Mouse (Mus musculus) gastrocnemius, adult 18-20 months (tissue): ENCODE data around the gene Dus2. TPM values are rescaled to one million over a fixed set of nuclear protein-coding genes. Genes with fewer than 3 reads are reported as not detected.

Experiments
- DNase-seq: peaks from one replicate; pipeline ENCODE4 v3.0.0; 2021; ENCODE audit warnings: low spot score
- long read RNA-seq, 2 experiments: library from polyadenylated mRNA; stranded (forward); transcript quantifications; one replicate each; pipeline ENCODE4 v2.0.0; 2021
- total RNA-seq, 2 experiments: library from RNA; stranded (reverse); gene quantifications; 2 replicates each; pipeline ENCODE4 v1.2.3; 2021

Gene Dus2
- 10 to 100 TPM in 1 of 2 experiments, 1 to 10 TPM in 1; 9.6 to 10.4 TPM for total RNA-seq
- long read RNA-seq, experiment 1, transcript Dus2-201 (16 exons, 1,860 nt): major isoform, 14 of 18 reads
- long read RNA-seq, experiment 1, partial matches to known transcripts: 2 of 18 reads
- long read RNA-seq, experiment 1, other reads (novel, unspliced or antisense): 2 of 18 reads
- long read RNA-seq, experiment 2, transcript Dus2-201 (16 exons, 1,860 nt): major isoform, 14 of 16 reads
- long read RNA-seq, experiment 2, partial matches to known transcripts: 1 of 16 reads
- long read RNA-seq, experiment 2, other reads (novel, unspliced or antisense): 1 of 16 reads

DNA sequence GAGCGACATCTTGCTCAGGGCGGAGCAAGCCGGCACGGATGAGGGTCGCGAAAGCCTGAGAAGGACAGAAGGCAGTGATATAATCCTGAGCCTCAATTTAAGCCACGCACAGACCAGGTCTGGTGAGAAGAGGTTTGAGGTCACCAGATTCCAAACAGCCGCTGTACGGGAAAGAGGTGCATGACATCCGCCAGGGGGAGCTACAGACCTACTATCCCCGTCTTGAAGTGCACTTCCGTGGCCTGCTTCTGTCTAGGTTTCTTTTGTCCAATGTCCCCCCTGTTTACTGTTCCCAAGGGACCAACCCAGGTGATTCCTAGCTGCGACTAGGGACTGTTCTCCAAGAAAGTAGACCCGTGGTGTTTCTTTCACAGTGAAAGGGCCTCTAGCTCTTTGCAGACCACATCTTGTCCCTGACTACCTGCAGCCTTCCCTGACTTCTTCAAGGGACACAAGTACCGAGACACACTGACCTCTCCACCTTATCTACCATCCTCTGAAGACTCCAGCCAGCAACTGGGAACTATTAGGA is at the start of gene Dus2:
Dus2 (plus strand) TSS at position 482 of the 532 bp plus-strand sequence.
- peak; percentile 87 for DNase-seq

DNA sequence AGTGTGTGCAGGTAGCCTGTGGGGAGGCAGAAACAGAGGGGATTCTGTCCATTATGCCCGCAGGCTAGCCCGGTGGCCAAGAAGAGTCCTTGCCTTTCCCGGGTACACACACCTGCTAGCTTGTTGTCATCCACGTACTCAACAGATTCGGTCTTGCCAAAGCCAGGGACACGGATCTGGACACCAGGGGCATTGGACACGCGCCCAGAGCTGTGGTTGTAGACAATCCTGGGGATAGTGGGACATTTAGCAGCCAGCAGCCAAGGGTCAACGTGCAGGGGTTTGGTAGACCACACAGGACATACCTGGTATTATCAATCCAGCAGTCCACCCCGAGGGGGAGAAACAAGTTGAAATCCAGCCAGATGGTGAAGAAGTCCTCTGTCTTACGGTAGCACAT is 49.1 kb upstream of the Dus2 start:
- no peak for DNase-seq

DNA sequence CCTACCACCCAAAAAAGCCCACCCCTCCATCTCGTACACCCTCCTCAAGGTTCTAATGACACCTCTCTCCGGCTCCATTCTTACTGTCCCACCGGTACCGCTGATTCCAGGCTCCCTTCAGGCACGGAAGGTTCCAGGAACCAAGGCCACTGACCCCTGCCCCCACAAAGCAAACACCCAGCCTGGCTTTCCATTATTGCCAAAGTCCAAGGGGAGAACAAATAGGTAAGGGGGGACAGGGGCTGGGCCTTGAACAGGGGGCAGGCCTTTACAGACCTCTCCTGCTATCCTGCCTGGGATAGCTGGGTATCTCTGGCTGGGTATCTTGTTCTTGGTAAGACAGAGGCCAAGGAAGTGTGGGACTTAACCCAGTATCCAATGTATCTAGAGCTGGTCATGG is 48.6 kb upstream of the Dus2 start:
- DNase-seq: no peak

DNA sequence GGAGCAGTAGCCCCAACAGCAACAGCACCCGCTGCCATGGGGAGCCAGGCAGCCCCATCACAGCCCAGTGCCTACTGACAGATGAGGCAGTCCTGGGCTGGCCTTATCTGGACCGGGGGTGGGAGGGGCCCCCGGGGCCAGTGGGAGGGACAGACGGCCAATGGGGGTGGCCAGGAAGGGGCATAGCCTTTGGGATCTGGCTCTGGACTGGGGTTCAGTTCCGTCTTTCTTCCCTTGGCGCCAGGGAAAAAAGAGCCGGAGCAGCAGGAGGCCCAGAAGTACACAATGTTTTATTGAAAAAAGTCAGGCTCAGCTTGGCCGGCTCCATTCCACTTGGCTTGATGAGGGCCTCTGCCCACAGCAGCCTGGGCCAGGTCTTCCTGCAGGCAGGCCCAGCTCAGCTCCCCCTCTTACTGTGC is 47.8 kb upstream of the Dus2 start, which contains the start of gene Lcat:
Lcat (minus strand) TSS at position 62 of the 419 bp plus-strand sequence.
- DNase-seq: no peak

- no peak for DNase-seq
Observed at GRCm38 (mm10) chr8:105949350-105949749, 41.8 kb upstream of the Dus2 start.

DNA sequence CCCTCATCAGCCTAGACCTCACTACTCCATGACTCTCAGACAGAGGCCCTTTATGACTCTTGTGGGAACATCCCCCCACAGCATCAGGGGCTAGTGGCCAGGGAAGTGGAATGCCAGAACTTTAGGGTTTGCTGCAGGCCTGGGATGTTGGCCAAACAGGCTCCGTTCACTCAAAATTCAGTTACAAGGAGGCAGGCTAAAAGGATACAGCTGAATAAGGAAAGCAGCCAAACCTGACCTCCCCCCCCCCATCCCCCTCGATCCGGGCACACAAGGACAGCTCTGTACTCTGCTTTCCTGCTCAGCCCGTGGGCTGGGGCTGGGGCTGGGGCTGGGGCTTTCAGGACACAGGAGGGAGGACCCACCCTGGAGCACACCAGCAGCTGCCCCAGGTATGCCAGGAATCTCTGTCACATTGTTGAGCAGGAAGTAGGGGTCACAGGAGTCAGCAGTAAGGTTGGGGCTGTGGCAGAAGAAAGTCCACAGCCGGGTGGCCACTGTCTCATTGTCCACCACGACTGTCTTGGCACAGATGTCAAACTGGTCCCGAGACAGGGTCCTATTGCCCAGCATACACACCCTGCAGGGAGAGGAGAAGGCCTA is 40.0 kb upstream of the Dus2 start:
- DNase-seq: no peak

- DNase-seq: no peak
Observed at GRCm38 (mm10) chr8:105956556-105956955, 34.6 kb upstream of the Dus2 start.

- peak; percentile 59 for DNase-seq
Observed at GRCm38 (mm10) chr8:105957813-105958212, 33.3 kb upstream of the Dus2 start.

GRCm38 (mm10) chr8:105959350-105959749 is 31.8 kb upstream of the Dus2 start:
- DNase-seq: peak; percentile 94

DNA sequence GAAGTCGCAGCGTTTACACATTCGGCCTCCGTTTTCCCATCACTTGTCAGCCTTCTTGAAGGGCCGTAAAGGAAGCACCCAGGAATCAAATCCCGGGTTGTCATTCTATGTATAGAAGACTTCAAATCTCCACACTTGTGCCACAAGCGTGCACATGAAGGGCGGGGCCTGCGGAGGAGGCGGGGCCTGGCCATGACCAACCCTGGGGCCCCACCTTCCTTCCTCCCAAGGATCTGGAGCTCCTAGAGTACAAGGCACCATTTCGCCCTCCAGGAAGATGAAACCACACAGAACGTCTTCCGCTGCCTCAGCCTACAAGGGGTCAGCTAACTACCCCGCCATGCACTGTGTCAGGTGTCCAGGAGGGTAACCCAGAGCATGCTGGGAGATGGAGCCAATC is 30.0 kb upstream of the Dus2 start:
- no peak for DNase-seq

DNA sequence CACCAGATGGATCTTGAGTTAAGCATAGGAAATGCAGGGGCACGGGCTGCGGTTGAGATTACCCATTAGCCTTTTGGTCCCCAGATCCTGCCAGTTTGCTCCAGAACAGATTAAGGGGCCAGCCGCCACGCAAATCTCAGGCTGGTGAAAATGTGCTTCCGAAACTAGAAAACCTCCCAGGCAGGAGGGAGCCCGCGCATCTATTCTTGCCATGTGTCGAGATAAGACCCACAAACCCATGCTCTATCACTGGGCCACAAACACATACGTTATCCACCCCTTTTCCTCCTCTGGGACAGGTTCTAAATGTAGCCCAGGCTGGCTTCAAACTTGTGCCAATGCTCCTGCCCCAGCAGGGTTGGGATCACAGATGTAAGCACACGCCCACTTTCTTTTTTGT is 29.6 kb upstream of the Dus2 start:
- no peak for DNase-seq

DNA sequence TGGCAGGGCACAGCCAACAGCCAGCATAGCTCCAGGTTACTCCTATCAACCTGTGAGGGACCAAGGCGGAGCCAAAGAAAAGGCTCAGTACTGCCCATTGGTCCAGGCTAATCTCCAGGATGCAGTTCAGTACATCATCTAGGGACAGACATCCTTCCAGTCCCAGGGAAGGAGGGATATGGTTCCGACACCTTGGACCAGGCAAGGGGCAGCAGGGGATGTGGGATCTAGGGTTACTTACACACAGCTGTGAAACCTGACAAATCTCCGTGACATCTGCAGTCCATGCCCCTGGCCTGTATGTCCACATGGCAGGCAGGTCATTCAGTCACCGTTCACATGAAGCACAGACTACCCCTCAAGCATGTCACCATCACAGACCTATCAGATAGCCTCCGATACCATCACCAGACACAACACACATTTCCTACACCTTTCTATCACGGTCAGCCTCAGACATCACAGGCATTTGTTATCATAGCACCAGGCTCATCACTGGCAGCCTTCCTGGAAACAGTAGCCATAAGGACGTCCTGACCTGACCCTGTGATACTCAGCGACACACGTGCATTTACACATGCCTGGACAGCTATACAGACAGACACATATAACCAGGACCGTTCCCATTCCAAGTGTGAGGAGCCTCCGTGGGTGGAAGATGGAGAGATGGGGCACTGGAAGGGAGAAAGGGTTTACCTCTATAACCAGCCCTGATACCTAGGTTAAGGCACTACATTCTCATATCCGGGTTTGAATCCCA is 26.5 kb upstream of the Dus2 start:
- DNase-seq: no peak

GRCm38 (mm10) chr8:105965266-105965904 is 25.8 kb upstream of the Dus2 start:
- DNase-seq: peak; percentile 56

DNA sequence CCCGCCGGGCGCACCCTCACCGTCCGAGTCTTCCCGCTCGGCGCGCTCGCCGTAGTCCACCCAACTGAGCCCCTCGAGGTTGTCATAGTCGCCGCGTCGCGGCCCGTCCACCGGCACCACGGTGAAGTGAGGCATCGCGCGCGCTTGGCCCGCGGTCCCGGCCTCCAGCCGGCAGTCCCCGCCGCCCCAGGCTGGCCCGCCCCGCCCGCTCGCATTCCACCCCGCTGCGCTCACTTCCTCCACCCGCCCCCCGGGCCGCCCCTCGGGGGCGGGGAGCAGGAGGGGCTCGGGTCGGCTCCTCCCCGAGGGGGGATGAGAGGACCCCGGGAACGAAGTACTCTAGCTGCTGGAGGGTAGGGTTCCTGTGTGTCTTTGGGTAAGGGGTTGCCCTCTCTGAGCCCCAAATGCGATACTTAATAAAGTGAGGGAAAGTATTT is 25.2 kb upstream of the Dus2 start, which contains the start of gene Slc12a4:
Slc12a4 (minus strand) TSS at position 193 of the 437 bp plus-strand sequence.
- peak; percentile 79 for DNase-seq

GRCm38 (mm10) chr8:105966692-105967311 is 24.3 kb upstream of the Dus2 start:
- no peak for DNase-seq

GRCm38 (mm10) chr8:105969367-105969766 is 21.8 kb upstream of the Dus2 start:
- DNase-seq: no peak

DNA sequence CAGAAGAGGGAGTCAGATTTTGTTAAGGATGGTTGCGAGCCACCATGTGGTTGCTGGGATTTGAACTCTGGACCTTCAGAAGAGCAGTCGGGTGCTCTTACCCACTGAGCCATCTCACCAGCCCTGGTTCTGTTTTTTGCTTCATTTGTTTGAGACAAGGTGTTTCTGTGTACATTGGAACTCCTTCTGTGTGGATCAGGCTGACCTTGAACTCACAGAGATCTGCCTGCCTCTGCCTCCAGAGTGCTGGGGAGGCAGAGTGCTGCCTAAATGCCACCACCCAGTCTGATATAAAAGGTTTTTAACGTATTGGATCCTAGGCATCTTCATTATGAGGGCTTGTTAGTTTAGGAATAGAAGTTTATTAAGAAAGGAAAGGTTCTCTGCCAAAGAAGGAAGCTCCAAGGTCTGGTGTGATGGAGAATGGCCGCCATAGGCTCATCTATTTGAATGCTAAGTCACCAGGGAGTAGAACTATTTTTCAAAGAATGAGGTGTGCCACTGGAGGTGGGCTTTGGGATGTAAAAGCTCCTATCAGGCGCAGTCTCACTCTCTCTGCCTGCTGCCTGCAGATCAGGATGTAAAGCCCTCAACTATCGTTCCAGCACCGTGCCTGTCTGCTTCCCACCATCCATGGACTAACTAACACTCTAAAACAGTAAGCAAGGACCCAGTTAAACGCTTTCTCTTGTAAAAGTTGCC is 20.0 kb upstream of the Dus2 start:
- DNase-seq: no peak

- no peak for DNase-seq
Observed at GRCm38 (mm10) chr8:105975363-105975762, 15.8 kb upstream of the Dus2 start.

GRCm38 (mm10) chr8:105979325-105979724 is 11.8 kb upstream of the Dus2 start, which contains the start of gene Dpep3:
Dpep3 (minus strand) TSS chr8:105979429.
- no peak for DNase-seq

DNA sequence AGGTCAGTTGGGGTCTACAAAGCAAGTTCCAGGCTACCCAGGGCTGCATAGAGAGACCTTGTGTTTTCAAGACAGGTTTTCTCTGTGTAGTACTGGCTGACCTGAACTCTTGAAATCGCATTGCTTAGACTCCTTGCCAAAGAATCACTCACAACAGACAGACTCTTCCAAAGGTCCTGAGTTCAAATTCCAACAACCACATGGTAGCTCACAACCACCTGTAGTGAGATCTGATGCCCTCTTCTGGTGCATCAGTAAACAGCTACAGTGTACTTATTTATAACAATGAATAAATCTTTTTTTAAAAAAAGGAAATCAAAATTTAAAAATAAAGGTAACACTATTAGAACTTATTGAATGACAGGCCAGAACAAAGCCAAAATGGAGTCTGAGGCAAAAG is 10.0 kb upstream of the Dus2 start:
- DNase-seq: no peak
